Comparison of ENCODE assay signal across 16 mouse cellular contexts in the genomic region with DNA sequence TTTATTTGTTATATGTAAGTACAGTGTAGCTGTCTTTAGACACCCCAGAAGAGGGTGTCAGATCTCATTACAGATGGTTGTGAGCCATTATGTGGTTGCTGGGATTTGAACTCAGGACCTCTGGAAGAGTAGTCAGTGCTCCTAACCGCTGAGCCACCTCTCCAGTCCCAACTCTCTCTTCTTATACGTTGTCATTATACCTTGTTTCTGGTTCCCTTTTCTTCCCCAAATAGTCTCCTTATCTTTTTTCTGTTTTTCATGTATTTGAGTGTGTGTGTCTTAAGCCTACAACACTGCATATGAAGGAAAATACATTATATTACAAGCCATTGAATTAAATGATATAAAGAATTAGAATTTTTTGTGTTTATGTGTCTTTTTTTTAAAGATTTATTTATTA.
"Had no signal": no experiment of that assay in that cellular context is flagged by ENCODE, and none has a peak within 500 bp of the region (broad histone marks: within the 10 kb centered on the region; RNA-seq: fewer than 3 reads in every experiment).

No protein-coding gene starts in this region.

- DNase-seq: retina, postnatal 1 day; right cerebral cortex, adult 18-20 months; right cerebral cortex, postnatal 14 days; right cerebral cortex, postnatal 25 days; right cerebral cortex, postnatal 4 days; spleen, adult 18-20 months; thymus, adult 18-20 months; thymus, adult 2 months; thymus, postnatal 14 days; thymus, postnatal 25 days; thymus, postnatal 36 days; thymus, postnatal 4 days had no signal

- H3K4me2 ChIP-seq: neural tube, embryonic 13.5 days; neural tube, embryonic 15.5 days; stomach, embryonic 15.5 days had no signal

- H3K4me1 ChIP-seq: neural tube, embryonic 13.5 days; neural tube, embryonic 15.5 days; stomach, embryonic 15.5 days had no signal

- H3K9me3 ChIP-seq: neural tube, embryonic 15.5 days; stomach, embryonic 15.5 days had no signal

- H3K27ac ChIP-seq: neural tube, embryonic 13.5 days; neural tube, embryonic 15.5 days; stomach, embryonic 15.5 days; stomach, postnatal 0 days had no signal

- H3K4me3 ChIP-seq: neural tube, embryonic 13.5 days; neural tube, embryonic 15.5 days; stomach, embryonic 15.5 days had no signal

- H3K9ac ChIP-seq: neural tube, embryonic 13.5 days; neural tube, embryonic 15.5 days; stomach, embryonic 15.5 days had no signal

- H3K27me3 ChIP-seq: neural tube, embryonic 13.5 days; neural tube, embryonic 15.5 days; stomach, embryonic 15.5 days had no signal
